Mouse (Mus musculus): ENCODE data around the gene Sst.
A peak's percentile ranks its signal among the peaks of the same experiment; 100 is the strongest.
"Not testable (repeated sequence)": the region's sequence is repeated elsewhere in the genome, so short reads cannot be mapped to it uniquely, and the experiment has no call there.

Sst gene

DNA sequence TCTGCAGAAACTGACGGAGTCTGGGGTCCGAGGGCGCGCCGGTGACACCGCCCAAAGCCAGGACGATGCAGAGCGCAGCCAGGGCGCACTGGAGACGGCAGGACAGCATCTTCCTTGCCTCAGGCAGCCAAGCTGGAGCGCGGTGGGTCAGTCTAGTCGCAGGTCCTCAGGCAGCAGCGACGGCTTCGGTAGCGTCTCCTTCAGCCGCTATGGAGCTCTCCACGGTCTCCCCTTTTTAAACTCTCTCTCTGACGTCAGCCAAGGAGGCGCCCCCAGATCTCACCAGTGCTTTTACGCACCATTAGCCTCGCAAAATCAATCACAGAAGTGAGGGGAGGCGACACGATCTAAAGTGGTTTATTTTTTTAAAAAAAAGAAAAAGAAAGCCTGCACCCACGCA lies at the start of gene Sst:
TSS of gene Sst (minus strand) at position 323 of the 400 bp plus-strand sequence.
- DNase-seq (ENCODE audit: low read depth in 2 of 2, low spot score in 2 of 2) = no peak

DNA sequence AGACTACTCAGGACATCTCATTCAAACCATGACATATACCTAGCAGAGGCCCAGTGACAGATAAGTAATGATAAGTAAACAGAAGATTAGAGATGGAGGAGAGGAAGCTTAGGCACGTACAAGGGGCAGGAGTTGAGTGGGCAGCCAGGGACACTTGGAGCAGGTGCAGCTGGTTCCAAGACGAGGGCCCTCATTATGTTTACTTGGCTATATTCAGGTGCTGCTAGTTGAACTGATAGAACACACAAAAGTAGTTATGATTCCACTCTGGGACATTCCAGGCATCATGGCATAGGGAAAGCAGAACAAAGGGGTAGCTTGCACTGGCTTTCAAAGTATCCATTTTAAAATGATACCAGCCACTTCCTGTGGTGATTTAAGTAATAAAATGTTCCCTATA lies 43.6 kb upstream of the Sst start:
- no peak for DNase-seq (ENCODE audit: low read depth in 2 of 2, low spot score in 2 of 2)

DNA sequence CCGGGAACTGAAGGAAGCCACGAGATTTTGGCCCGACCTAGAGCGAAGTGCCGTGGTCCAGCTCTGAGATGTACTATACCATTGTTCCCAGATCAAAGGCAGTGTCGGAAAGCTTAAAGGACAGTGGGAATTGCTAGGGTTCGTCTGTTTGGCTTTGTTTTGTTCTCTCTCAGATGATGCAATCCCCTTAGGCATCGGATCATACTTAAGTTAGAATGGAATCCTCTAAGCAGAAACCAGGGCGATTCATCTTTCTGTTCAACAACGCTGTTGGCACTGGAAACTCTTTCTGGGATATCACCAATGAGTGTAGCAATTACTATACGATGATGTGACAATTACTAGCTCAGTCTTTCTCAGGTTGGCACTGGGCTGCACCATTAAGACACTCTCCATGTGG lies 41.5 kb upstream of the Sst start, which contains the start of gene Rtp2:
TSS of gene Rtp2 (minus strand) at position 101 of the 400 bp plus-strand sequence.
- no peak for DNase-seq (ENCODE audit: low read depth in 2 of 2, low spot score in 2 of 2)

DNA sequence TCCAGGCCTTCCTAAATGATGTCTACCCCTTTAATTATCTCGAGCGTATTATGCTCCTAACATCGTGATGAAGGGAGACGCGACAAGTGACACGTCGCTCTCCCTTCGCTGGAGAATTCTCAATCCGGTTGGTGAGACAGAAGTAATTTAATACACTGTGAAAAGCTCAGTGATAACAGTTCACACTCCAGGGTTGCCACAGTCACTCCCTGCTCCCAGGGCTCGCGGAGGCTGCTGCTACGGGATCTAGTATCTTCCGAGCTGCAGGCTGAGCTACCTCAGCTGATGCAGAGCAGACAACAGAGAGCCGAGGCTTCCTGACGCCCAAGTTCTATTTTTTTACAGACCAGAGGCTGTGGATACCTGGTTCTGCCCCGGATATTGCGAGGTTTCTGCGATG lies 40.5 kb upstream of the Sst start:
- no peak for DNase-seq (ENCODE audit: low read depth in 2 of 2, low spot score in 2 of 2)

DNA sequence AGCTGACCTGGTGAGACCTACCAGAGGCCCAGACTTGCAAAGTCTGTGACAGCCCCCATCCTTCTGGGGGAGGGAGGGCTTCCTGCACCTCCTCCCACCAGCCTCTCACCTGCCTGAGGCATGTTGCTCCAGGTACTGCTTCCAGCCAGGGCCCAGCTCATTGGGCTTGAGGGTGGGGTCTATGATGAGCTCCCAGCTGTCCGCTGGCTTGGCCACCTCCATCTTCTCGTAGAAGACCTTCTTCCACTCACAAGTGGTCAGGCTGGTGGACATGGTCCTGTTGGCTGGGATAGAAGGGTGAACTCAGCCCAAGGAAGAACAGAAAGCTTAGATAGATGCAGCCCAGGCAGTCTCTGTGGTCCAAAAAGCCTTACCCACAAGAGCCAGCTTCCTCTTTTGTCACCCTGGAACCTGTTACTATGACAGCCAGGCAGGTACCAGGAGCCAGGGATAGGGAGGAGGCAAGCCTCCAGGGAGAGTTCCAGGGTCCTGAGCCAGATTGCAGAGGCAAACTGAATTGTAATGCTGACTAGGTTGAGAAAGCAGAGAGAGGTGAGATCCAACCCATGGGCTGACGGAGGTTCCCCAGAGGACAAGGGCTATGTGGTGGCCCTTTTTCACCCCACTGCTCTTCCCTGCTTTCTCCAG lies 39.8 kb upstream of the Sst start:
- DNase-seq (ENCODE audit: low read depth in 2 of 2, low spot score in 2 of 2) = no peak

DNA sequence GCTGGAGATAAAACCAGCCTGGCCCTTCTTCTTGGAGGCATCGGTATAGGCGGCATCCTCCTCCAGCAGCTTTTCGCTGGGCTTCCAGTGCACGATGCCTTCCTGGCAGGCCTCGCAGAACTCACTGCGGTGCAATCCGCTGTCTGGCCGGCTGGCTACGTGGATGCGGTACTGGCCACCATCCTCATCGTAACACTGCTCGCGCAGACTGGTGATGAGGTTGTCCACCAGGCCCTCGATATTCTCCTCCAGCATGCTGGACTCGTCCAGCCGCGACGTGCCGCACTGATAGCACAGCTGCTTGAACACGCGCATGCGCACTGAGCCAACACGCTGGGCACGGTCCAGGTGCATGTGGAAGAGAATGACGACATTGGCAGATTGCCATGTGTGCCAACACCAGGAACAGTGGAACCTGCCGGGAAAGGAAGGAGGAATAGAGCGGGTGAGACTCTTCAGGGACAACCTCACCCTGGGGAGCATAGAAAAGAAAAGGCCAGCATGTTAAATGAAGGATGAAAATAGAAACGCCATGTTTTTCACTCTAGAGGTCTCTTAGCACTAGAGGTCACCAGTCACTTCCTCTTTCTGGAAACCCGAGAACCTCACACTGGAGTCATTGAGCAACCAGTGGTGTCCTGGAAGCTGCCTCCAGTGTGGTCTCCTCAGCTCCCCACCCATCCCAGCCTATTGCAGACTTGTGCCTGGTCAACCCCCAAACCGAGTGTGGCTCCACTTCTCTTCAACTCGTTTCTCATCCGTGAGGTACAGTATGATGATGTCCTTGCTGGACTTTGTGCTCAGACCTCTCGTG lies 36.8 kb upstream of the Sst start:
- DNase-seq (ENCODE audit: low read depth in 2 of 2, low spot score in 2 of 2) = no peak

DNA sequence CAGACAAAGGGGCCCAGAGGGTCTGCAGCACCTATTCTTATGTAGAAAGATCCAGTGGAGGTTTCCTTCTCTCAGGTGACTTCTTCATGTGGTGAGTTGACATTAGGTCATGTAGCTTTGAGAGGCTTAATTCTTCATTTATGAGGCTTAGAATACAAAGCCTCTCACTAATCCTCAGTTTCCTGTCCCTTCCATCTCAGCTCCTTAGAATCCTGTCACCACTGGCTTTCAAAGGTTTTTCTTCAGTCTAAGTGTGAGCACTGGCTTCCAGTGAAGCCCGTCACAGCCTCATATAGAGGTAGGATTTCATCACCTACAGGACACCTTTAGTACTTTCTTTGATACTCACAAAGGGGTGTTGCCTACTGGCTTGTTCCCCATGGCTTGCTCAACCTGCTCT lies 32.1 kb upstream of the Sst start:
- no peak for DNase-seq (ENCODE audit: low read depth in 2 of 2, low spot score in 2 of 2)

DNA sequence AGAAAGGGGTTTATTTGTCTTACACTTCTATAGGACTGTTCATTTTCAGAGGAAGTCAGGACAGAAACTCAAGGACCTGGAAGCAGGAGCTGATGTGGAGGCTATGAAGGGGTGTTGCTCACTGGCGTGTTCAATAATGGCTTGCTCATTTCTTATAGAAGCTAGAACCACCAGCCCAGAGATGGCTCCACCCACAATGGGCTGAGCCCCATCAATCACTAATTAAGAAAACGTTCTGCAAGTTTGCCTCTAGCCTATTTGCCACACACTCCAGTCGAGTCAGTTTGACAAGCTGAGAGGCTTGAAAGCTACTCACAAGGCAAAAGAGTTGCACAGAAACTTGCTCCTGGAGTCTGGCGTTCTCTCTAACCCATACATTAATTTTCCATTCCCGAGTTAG lies 30.9 kb upstream of the Sst start:
- DNase-seq (ENCODE audit: low read depth in 2 of 2, low spot score in 2 of 2) = no peak

DNA sequence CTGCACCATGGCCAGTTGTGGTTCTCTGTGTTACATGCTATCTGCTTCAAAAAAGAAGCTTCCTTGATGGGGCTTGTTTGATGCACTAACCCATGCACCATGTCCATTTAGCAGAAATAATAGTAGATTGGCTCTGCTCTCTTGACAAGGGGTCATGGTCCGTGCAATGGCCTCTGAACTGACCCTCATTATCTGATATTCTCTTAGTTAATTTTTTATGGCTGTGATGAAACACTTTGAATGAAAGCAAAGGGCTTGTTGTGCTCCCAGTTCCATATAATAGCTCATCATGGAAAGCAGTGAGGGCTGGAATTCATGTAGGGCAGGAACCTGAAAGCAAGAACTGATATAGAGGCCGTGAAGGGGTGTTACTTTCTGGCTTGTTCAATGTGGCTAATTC lies 28.7 kb upstream of the Sst start:
- DNase-seq (ENCODE audit: low read depth in 2 of 2, low spot score in 2 of 2) = no peak

DNA sequence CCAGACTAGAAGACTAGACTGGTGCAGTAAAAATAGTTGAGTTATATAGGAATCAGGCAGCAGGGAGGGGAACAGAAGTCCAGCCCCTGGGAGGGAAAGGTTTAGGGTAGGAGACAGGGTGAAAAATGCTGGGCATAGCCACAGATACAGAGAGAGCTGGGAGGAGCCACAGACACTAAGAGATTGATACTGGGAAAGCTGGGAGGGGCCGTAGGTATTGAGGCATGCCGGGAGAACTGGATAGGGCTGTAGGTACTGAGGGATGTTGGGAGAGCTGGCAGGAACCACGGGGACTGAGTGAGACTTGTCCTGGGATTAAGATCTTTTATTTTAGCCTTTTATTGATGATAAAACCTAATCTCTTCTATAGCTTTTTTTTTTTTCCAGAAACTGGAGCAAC lies 22.6 kb upstream of the Sst start:
- DNase-seq (ENCODE audit: low read depth in 2 of 2, low spot score in 2 of 2) = no peak

DNA sequence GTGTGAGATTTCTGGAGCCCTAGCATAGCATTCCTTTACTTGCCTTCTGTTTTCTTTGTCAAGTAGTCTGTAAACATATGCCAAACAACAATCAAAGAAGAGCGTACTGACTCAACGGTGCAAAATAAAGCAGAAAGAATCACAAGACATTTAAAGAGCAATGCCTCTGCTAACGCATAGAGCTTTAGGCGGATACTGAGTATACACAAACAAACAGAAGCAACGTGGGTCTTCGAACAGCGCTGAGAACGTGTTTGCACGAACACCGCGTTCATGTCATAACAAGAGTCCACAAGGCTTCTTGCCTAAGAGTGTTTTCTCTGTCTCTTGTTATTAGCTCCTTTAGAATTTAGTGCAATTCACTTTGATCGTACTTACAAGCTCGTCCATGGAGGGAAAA lies 22.0 kb upstream of the Sst start:
- DNase-seq (ENCODE audit: low read depth in 2 of 2, low spot score in 2 of 2) = no peak

DNA sequence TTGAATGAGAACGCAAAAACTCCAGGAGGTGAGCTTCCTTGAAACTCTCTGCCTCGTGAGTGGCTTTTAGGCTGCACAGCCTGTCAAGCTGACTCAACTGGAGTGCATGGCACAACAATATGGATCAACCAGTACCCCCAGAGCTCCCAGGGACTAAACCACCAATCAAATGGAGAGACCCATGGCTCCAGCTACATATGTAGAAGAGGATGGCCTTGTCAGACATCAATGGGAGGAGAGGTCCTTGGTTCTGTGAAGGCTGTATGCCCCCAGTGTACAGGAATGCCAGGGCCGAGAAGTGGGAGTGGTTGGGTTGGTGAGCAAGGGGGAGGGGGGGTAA lies 18.2 kb upstream of the Sst start:
- not testable (repeated sequence) for DNase-seq (ENCODE audit: low read depth in 2 of 2, low spot score in 2 of 2)

DNA sequence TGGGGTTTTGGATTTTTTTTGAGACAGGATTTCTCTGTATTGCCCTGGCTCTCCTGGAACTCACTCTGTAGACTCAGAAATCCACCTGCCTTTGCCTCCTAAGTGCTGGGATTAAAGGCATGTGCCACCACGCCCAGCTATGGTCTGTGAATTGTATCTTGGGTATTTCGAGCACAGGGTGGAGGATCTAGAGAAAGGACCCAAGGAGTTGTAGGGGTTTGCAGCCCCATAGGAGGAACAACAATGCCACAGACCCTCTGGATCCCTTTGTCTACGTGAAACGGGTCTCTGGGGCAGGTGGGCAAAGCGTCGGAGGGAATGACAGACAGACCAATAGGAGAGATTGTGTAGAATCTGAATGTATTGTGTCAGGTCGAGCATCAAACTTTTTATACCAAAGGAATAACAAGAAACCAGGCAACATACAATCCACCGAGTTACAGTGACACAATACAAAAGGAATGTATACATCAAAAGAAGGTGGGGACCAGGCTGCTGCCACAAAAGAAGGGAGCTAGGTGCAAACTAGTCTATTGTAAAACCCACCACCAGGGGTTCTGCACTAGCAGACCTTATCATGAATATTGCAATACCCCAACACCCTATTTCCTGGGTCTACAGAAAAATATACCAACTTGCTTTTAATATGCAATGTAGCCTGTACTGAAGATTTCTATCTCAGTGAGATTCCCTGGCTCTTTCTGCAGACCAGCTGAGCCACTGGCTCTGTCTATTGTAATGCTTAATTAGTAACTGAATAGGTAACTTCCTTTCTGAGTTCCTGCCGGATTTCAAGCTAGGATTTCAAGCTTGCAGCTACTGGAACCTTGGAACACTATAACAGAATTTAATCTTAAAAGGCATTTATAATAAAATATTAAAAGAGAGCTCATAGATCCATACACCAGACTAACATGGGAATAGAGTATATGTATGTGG lies 17.6 kb upstream of the Sst start:
- DNase-seq (ENCODE audit: low read depth in 2 of 2, low spot score in 2 of 2) = not testable (repeated sequence)

DNA sequence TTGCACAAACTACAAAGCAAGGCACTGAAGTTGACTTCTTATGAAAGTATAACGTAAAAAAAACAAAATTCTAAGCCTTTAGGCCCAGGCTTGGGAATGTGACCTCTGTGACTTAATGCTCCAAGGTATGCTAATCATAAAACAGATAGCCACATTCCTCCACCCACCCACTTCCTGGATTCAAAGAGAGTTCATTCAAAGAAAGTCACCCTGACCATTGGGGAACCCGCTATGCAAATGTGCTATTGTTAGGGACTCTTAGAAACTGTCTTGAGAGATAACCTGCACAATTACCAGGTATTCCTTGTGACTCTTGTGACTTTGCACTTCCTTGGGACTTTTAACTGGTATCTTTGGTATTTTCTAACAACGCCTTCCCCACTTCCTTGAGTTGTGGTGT lies 15.8 kb upstream of the Sst start:
- not testable (repeated sequence) for DNase-seq (ENCODE audit: low read depth in 2 of 2, low spot score in 2 of 2)

DNA sequence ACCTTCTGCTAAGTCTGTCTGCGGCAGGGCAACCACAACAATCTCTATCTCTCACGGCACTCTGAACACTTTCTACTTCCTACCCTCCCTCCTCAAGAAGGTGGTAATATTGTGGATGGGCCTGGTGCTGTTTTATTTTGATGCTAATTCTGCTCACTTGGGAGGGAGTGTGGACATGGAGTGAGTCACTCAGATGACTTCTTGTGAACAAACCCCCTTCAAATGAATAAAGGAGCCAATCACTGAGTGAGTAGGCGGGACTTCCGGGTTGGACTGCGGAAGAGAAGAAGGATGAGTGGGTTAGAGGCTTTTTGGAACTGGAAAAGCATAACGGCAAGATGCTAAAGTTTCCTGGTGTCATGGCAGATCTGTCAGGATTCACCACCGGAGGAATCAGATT lies 10.7 kb upstream of the Sst start:
- DNase-seq (ENCODE audit: low read depth in 2 of 2, low spot score in 2 of 2) = no peak

DNA sequence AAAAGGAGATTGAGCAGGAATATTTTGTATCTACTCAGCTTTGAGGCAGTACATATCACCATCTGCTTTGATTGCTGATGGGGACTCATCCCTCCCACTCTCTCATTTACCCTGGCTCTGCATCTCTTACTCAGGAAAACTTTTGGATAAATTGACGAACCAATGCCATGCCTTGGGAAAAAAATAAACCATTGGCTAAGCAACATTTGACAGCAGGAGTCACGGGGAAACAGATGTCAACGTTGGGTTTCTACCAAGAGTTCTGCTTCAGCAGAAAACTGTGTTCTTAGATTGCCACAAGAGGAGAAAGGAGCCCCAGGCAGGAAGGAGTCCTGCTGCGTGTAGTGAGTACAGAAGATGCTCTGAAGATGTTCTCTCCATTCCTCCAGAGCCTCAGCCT lies 9.3 kb upstream of the Sst start:
- DNase-seq (ENCODE audit: low read depth in 2 of 2, low spot score in 2 of 2) = no peak

DNA sequence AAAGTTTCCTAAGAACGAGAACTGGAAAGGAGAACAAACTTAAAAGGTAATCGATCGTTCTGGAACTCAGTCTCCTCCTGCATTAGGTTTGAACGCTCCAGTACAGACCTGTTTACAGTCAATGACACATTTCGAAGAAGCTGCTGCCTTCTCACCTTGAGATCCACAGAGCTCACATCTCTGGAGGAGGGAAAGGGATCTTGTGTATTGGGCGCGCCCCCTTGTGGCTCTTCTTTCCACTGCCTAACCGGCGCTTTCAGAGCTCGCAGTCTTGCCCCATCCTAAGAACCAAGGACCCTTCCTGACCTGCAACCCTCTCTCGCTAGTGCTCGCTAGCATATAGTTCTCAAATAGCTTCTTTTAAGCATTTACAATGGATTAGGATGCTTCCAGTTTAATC lies 8.1 kb upstream of the Sst start:
- DNase-seq (ENCODE audit: low read depth in 2 of 2, low spot score in 2 of 2) = peak; percentile 40 to 61

DNA sequence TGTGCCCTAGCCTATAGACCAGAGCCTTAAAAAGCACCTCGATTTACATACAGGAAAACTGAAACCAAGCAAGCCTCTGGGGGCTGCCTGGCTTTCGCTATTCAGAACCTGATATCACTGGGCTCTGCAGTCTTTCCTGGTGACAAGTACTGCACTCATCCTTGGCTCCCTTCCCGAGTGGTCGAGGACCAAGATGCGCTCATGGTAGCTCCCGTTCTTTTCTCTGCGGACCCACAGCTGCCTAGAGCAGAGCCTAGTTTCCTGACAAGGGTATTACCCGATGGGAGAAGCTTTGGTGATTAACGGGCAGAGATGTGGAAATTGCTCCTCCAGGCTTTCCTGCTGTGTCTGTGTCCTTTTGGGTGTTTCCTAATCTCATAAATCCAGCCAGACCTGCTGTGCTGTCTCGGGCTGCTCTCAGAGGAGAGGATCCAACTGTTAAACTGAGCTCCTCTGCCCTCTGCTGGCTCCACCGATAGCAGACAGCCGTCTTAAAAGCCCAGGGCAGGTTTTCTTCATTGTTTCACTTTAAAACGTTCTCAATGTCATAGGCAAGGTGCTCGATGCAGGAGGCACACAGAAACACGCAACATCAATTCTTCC lies 7.3 kb upstream of the Sst start:
- peak; percentile 20 to 59 for DNase-seq (ENCODE audit: low read depth in 2 of 2, low spot score in 2 of 2)

DNA sequence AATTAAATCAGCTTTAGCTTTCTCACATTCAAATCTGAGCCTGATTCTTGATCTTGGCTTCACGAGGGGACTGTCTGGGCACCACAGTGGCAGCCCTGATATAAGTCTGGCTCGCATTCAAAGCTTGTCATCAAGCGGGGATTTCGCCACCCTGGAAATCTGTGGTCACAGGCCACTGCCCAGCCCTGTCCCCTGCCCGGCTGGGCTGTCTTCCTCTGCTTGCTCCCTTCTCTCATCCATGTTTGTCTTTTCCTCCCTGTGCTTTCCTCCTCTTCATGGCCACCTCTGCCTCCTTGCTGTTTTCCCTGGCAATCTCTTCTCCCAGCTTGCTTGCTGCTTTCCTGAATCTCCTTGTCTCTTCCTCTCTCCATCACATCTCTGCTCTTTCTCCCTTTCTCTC lies 6.7 kb upstream of the Sst start:
- DNase-seq (ENCODE audit: low read depth in 2 of 2, low spot score in 2 of 2) = no peak

DNA sequence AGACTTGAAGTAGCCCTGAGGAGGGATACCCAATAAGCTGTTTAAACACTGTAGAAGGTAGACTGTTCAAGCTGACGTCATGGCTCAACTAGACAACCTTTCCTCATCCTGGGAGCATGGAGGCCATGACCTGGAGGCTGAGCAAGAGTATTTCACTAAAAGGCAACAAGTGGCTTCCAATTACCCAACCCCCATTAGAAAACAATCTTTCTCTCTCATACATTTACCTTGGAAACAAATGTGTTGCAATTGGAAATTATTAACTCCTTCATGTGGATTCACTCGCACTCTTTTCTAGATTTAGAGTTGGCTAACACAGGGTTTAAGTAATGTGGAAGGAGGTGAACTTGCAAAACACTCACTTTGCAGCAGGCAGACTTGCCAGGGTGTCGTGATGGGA lies 4.4 kb upstream of the Sst start:
- no peak for DNase-seq (ENCODE audit: low read depth in 2 of 2, low spot score in 2 of 2)

DNA sequence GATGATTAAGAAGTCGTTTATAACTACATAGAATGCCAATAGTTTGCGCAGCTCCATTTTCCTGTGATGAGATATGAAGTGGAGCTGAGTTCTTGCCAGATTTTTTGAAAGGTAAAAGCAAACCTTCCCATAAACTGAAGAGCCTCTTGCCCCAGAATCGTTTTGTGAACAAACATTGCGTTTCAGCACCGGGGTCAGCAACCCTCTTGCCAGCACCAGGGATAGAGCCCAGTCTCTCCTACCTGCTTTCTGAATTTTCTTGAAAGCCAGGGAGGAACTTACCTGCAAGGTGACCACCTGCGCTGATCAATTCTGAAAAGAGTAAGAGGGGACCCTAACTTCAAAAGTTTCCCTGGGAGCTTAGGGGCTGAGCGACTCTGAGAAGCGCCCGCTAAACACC lies 607 bp downstream of the Sst start:
- DNase-seq (ENCODE audit: low read depth in 2 of 2, low spot score in 2 of 2) = no peak
